Mouse (Mus musculus) heart, adult 8-10 months (tissue): ENCODE results near the gene Tpk1. TPM values are rescaled to one million over a fixed set of nuclear protein-coding genes. Genes with fewer than 3 reads are reported as not detected.

Source experiments
- DNase-seq: peaks from one replicate; pipeline ENCODE4 v3.0.0; 2022; ENCODE audit warnings: low spot score
- total RNA-seq, 4 experiments: library from RNA; stranded (reverse); gene quantifications; 2 replicates each; pipeline ENCODE4 v1.2.4; 2022

The Tpk1 gene
- total RNA-seq = 1 to 10 TPM; 1.2 to 4.0 (median 2.4) TPM

GRCm38 (mm10) chr6:43665677-43666546 is at the start of gene Tpk1:
TSS of gene Tpk1 (minus strand) at chr6:43666278.
- DNase-seq = peak; percentile 88

GRCm38 (mm10) chr6:43702810-43703614 is 36.9 kb upstream of the Tpk1 start:
- no peak for DNase-seq

- DNase-seq = no peak
Observed at GRCm38 (mm10) chr6:43691863-43692262, 25.8 kb upstream of the Tpk1 start.

- DNase-seq = no peak
Observed at GRCm38 (mm10) chr6:43685985-43686384, 19.9 kb upstream of the Tpk1 start.

- DNase-seq = no peak
Observed at GRCm38 (mm10) chr6:43682535-43682934, 16.5 kb upstream of the Tpk1 start.

DNA sequence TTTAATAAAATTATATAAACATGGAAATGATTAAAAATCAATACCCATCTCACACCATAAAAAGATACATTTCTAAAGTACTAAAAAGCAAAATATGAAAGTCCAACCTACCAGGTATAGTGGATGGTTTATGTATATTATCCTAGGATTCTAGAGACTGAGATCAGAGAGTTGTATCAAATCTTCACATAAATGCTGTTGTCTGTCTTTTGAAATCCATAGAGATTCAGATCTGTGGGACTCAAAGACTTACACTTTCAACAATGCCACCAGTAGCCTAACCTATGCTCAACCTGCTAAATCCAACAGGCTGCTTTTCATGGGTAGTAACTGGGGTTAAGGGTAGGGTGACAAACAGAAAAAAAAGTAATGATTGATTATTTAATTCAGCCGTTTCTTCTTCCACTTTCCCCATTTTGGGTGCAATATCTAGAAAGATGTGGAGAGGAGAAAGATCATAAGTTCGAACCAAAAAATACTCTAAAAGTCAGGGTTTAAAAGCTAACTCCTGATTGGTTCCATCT is 12.7 kb upstream of the Tpk1 start:
- no peak for DNase-seq

- DNase-seq = no peak
Observed at GRCm38 (mm10) chr6:43677566-43677965, 11.5 kb upstream of the Tpk1 start.

- DNase-seq = no peak
Observed at GRCm38 (mm10) chr6:43676139-43676538, 10.1 kb upstream of the Tpk1 start.

GRCm38 (mm10) chr6:43674986-43675760 is 9.1 kb upstream of the Tpk1 start:
- no peak for DNase-seq

DNA sequence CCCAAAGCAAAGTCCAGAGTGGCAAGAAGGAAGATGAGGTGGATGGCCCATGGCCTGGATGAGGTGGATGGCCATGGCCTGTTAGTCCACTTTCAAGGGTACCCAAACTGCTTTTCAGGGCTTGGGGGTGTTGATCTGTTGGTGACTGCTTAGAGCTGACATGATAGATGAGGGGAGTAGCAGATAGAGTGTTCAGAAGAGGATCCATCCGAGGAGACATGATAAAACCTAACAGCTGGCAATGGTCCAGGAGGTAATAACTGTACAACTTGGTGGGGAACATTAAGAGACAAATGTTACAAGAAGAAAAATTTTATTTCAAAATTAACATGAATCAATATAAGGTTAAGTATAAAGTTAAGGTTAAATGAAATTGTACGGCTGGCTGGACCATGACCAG is 4.9 kb upstream of the Tpk1 start:
- no peak for DNase-seq

DNA sequence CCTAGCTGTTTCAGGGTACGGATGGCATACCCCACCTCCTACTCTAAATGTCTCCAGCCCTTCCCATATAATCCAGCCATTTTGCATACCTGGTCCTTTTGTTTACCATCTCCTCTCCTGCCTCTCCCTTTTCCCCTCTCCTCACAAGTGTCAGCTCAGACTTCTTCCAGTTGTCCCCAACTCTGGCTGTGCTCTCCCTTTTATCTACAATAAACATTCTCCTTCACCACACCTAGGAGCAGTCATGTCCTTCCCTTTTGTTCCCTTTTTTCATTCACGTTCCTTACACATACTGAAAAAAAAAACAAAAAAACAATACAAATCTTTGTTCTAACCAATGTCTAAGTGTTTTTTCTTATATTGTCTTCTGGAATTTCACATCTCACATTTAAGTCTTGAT is 1.6 kb upstream of the Tpk1 start:
- DNase-seq = no peak

GRCm38 (mm10) chr6:43666611-43667400 is 728 bp upstream of the Tpk1 start:
- DNase-seq = no peak

DNA sequence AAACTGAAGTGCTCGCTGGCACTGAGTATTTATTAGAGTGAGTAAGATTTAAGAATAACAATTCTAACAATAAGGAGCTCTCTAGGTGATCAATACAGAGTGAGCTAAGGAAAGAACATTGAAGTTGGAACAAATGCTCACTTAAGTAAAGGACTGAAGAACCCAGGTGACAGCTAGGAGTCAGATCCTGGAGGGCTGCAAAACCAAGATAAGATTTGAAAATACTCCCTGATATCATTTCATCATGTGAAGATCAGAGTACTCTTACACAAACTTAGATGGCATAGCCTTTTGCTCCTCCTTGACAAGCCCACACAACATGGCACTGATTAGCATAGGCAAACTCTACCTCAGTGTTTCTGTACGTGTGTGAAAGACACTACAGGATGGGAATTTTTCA is 4.3 kb downstream of the Tpk1 start:
- DNase-seq = no peak

DNA sequence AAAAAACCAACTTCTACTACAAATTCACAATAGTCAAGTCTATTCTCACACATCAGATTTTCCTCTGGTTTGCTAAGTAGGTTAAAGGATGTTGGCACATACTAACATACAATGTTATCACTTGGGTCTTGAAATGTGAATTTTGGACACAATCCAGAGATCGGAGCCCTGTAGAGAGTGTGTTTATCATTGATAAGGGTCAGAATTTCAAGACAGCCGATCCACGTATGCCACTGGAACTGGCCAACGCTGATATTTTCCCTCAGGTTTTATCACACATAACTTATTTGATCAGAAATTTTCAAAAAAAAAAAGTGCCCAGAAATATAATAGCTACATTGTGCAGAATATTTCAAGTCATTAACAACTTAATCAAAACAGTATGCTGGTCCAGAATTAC is 7.8 kb downstream of the Tpk1 start:
- DNase-seq = no peak

DNA sequence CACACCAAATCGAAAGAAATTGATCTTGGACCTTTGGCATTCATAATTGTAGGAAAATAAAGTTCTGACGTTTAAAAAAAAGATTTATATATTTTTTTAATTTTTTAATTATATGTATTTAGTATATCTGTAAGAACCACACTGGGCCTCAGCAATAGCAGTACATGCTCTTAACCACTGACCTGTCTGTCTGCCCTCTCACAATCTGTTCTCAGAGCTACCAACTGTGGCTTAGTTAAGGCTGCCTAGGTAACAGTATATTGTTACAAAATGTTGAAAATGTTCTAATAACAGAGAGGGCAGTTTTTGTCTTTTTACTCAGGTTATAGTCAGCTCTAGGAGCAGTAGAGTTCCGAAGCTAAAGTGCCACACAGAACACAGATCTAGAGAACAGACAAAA is 8.2 kb downstream of the Tpk1 start:
- no peak for DNase-seq

- DNase-seq = no peak
Observed at GRCm38 (mm10) chr6:43654876-43655456, 11.1 kb downstream of the Tpk1 start.

- DNase-seq = no peak
Observed at GRCm38 (mm10) chr6:43649516-43649915, 16.6 kb downstream of the Tpk1 start.

DNA sequence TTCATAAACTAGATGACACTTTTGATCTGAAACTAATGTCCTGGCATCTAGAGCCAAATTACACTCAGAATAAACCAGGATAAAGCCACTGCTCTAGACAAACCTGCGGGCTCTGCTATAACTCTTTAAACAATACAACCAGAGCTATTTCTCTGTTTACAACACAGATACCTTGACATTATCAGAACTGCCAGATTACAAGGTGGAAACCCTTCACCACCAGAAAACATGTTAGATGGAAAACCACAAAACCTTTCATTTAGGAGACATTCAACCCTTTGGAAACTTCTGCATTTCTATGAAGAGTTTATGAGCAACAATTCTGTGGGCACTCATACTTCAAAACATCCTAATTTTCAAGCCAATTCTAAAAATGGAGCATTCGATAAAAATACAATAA is 20.4 kb downstream of the Tpk1 start:
- no peak for DNase-seq

DNA sequence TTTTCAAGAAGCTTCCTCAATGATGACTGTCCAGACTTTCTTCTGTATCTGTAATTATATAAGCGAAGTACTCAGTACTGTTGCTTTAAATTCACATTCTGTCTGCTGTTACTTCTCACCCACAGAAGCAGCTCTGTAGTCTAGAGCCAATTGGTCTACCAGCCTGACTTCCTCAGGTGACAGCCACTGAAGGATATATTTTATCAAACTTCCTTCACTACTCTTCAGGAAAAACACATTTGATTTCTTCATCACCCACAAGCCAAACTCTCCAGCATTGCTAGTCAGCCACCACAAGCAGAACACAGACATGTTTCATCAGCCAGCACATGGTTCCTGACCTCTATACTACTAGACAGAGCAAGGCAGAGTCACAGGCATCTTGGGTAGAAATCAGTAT is 21.0 kb downstream of the Tpk1 start:
- DNase-seq = no peak

- no peak for DNase-seq
Observed at GRCm38 (mm10) chr6:43643718-43644117, 22.4 kb downstream of the Tpk1 start.

DNA sequence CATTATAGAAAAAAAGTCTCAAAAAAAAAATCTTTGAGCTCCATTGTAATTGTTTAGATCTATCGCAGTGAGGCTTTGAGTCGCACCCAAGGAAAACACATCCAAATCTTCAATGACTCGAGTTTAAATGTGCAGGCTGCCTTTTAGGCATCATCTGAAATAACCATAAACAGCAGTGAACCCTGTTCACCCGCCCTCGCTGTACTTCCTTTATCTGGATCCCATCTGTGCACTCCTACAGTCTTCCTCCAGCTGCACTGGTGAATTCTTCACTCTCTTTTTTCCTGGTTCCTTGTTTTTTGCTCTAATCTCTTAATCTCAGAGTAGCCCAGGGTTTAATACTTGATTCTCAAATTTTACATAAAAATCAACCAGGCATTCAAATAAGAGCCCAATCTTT is 23.7 kb downstream of the Tpk1 start:
- no peak for DNase-seq
